Mouse (Mus musculus) testis, adult 2 months (tissue): ENCODE results near the gene C1qtnf7.

Source experiments
- CTCF ChIP-seq: fragments of 200-500 bp; IDR thresholded peaks from 2 replicates; pipeline ENCODE4 v1.5.1; 2012; ENCODE audit warnings: low read depth, mild to moderate bottlenecking, inconsistent platforms, low read length, moderate library complexity; ENCODE audit not compliant: control insufficient read depth, insufficient read depth, insufficient replicate concordance
- POLR2A ChIP-seq: fragments of 200-500 bp; IDR thresholded peaks from 2 replicates; pipeline ENCODE4 v1.6.1; 2012; ENCODE audit warnings: low read depth, mild to moderate bottlenecking, inconsistent platforms, low read length, moderate library complexity; ENCODE audit not compliant: control insufficient read depth

- TF ChIP-seq CTCF: no peak
- TF ChIP-seq POLR2A: no peak
Observed at GRCm38 (mm10) chr5:43516491-43516890, 1.2 kb downstream of the C1qtnf7 start.
